Mouse (Mus musculus): ENCODE measurements at regions not wholly inside any gene's neighbourhood (a gene's known extent, or its start where the extent isn't known, plus 50 kb on each side); places are given as distances from the start of the nearest gene placed in this dataset. TPM values are rescaled to one million over a fixed set of nuclear protein-coding genes. Genes with fewer than 3 reads are reported as not detected.

GRCm38 (mm10) chr17:64550034-64550433 is 50.5 kb upstream of the Man2a1 start:
- no peak overlapping the region for H3K4me3 ChIP-seq (ENCODE audit: low read depth, low read length)
- ATAC-seq (ENCODE audit: low FRiP score): no peak
- DNase-seq (ENCODE audit: low spot score, missing footprints): no peak

More at GRCm38 (mm10) chr17:64550034-64550433, 50.5 kb upstream of the Man2a1 start:
- Histone ChIP-seq H3K9ac (ENCODE audit: low read length) (no peak overlapping the region), H3K27me3 (ENCODE audit: control insufficient read depth, insufficient read depth, low read length) (no peaks in the 10 kb centered on the region), H3K27ac (ENCODE audit: low read depth, low read length) (no peak overlapping the region), H3K4me1 (ENCODE audit: control insufficient read depth, insufficient read depth, low read length) (no peaks in the 10 kb centered on the region), H3K9me3 (ENCODE audit: control insufficient read depth, low read length) (no peaks in the 10 kb centered on the region), H3K4me2 (no peak overlapping the region), H3K36me3 (ENCODE audit: control insufficient read depth, insufficient read depth, low read length) (no peaks in the 10 kb centered on the region)
- 88% methylated on average over 6 of the region's 6 CpGs for WGBS

Small RNAs in the stretch of these regions (microRNA-seq; reads per million reads assigned to microRNA genes)
- gene Mir6420: not detected

All from midbrain, embryonic 11.5 days (tissue).